Mouse (Mus musculus): ENCODE data around the gene 1700034J05Rik.

- TF ChIP-seq CTCF (IDR thresholded peaks at IDR 0.05; ENCODE audit: low read depth) (no peak), EP300 (optimal IDR thresholded peaks at IDR 0.05) (no peak)
Observed at GRCm38 (mm10) chr6:146998710-146999109, 44.5 kb upstream of the 1700034J05Rik start.
